Mouse (Mus musculus) urinary bladder, adult 2 months (tissue): Measurements from ENCODE around the gene Dnah17. TPM values are rescaled to one million over a fixed set of nuclear protein-coding genes. Genes with fewer than 3 reads are reported as not detected.

Source experiments
- DNase-seq: peaks from one replicate; pipeline ENCODE4 v3.0.0; 2022; ENCODE audit warnings: low spot score
- polyA plus RNA-seq: library from polyadenylated mRNA; depleted of rRNA; stranded (reverse); fragments of >200 nt; gene quantifications from 2 replicates; pipeline ENCODE4 v1.2.3, GENCODE M21; 2012

Gene Dnah17
- polyA plus RNA-seq, 1 experiment, result 0.01 TPM

- DNase-seq, result no peak
Measured at GRCm38 (mm10) chr11:118085961-118086360, 44.5 kb downstream of the Dnah17 start.

- DNase-seq, result no peak
Measured at GRCm38 (mm10) chr11:118085176-118085575, 45.3 kb downstream of the Dnah17 start.

GRCm38 (mm10) chr11:118084266-118084665 lies 46.2 kb downstream of the Dnah17 start:
- DNase-seq, result no peak

GRCm38 (mm10) chr11:118083811-118084210 lies 46.6 kb downstream of the Dnah17 start:
- peak; percentile 41 for DNase-seq

- no peak for DNase-seq
Measured at GRCm38 (mm10) chr11:118082294-118082693, 48.1 kb downstream of the Dnah17 start.

- DNase-seq, result no peak
Measured at GRCm38 (mm10) chr11:118079750-118080149, 50.7 kb downstream of the Dnah17 start.

GRCm38 (mm10) chr11:118076929-118077328 lies 53.5 kb downstream of the Dnah17 start:
- DNase-seq, result no peak

- no peak for DNase-seq
Measured at GRCm38 (mm10) chr11:118075035-118075522, 55.4 kb downstream of the Dnah17 start.

GRCm38 (mm10) chr11:118071227-118071912 lies 59.1 kb downstream of the Dnah17 start:
- DNase-seq, result no peak

- no peak for DNase-seq
Measured at GRCm38 (mm10) chr11:118068812-118069332, 61.6 kb downstream of the Dnah17 start.

GRCm38 (mm10) chr11:118067588-118067987 lies 62.8 kb downstream of the Dnah17 start:
- DNase-seq, result no peak

- no peak for DNase-seq
Measured at GRCm38 (mm10) chr11:118060038-118060437, 70.4 kb downstream of the Dnah17 start.

GRCm38 (mm10) chr11:118058872-118059271 lies 71.6 kb downstream of the Dnah17 start:
- DNase-seq, result no peak

- no peak for DNase-seq
Measured at GRCm38 (mm10) chr11:118058367-118058766, 72.1 kb downstream of the Dnah17 start.

GRCm38 (mm10) chr11:118050174-118050573 lies 80.3 kb downstream of the Dnah17 start:
- no peak for DNase-seq

- DNase-seq, result no peak
Measured at GRCm38 (mm10) chr11:118049641-118050040, 80.8 kb downstream of the Dnah17 start.

GRCm38 (mm10) chr11:118043293-118043907 lies 87.0 kb downstream of the Dnah17 start:
- no peak for DNase-seq

GRCm38 (mm10) chr11:118042791-118043190 lies 87.6 kb downstream of the Dnah17 start:
- no peak for DNase-seq

- DNase-seq, result no peak
Measured at GRCm38 (mm10) chr11:118035068-118035467, 95.4 kb downstream of the Dnah17 start.

GRCm38 (mm10) chr11:118034395-118034794 lies 96.0 kb downstream of the Dnah17 start:
- no peak for DNase-seq

- DNase-seq, result no peak
Measured at GRCm38 (mm10) chr11:118031134-118031533, 99.3 kb downstream of the Dnah17 start.

- DNase-seq, result no peak
Measured at GRCm38 (mm10) chr11:118029170-118029569, 101.3 kb downstream of the Dnah17 start.

- DNase-seq, result no peak
Measured at GRCm38 (mm10) chr11:118024111-118024510, 106.3 kb downstream of the Dnah17 start.
